Mouse (Mus musculus): ENCODE results near the gene Cfap61.

DNA sequence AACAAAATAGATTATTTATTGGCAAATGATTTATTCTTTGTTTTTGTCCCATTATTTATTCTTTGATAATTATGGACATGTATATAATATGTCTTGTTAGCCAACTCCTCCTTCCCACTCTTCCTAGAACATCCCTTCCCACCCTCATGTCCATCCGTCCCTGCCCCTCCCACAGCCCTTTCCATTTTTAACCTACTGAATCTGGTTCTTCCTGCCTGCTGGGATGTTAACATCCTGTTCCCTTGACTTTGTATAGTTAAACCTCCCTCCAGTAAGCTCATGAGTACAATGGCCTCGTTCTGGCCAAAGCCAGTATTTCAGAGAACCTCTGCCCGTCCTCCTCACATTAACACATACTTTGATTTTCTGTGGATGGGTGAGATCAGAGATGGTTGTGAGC lies 6.8 kb downstream of the Cfap61 start:
- TF ChIP-seq FLI1 (IDR thresholded peaks at IDR 0.05; ENCODE audit: low read length) (no peak), GATA1 (IDR thresholded peaks at IDR 0.05; ENCODE audit: borderline replicate concordance, low read length) (no peak)
